Comparison of ENCODE assay signal across 9 mouse cellular contexts in genomic region chr12:80023107-80024078, GRCm38 (mm10).
DNase-seq lines count a peak whose midpoint lies in the region; ATAC-seq and TF ChIP-seq lines count a peak whose summit lies in the region.
"Had no signal": no experiment of that assay in that cellular context is flagged by ENCODE, and none has a peak within 500 bp of the region (broad histone marks: within the 10 kb centered on the region; RNA-seq: fewer than 3 reads in every experiment).

No protein-coding gene starts in this region.

- no peak for DNase-seq in lung, adult 2 months
- DNase-seq in limb, embryonic 10.5 days (ENCODE audit: low spot score), result peak; percentile 59
- no peak for DNase-seq in cerebellum, adult 2 months
- DNase-seq in adrenal gland, postnatal 14 days, result no peak
- no peak for DNase-seq in left cerebral cortex, adult 18-20 months (ENCODE audit: low spot score in 2 of 2)

- peak overlapping the region; percentile 49 for H3K27ac ChIP-seq in lung, embryonic 15.5 days
- no peak overlapping the region for H3K27ac ChIP-seq in heart, embryonic 12.5 days (ENCODE audit: poor library complexity, severe bottlenecking)
- H3K27ac ChIP-seq in limb, embryonic 10.5 days, result peak overlapping the region; percentile 92
- peak overlapping the region; percentile 70 for H3K27ac ChIP-seq in stomach, embryonic 14.5 days (ENCODE audit: low read length)
- no peak overlapping the region for H3K27ac ChIP-seq in cerebellum, adult 2 months (ENCODE audit: insufficient read depth, low read length)

- TF ChIP-seq CTCF in lung, adult 2 months (IDR thresholded peaks at IDR 0.05; ENCODE audit: insufficient read depth, low read length), result no peak
- TF ChIP-seq CTCF in cerebellum, adult 2 months (IDR thresholded peaks at IDR 0.05; ENCODE audit: borderline replicate concordance, insufficient read depth, low read depth, low read length), result no peak

- no peaks in the 10 kb centered on the region for H3K36me3 ChIP-seq in lung, embryonic 15.5 days
- H3K36me3 ChIP-seq in heart, embryonic 12.5 days, result no peaks in the 10 kb centered on the region
- H3K36me3 ChIP-seq in limb, embryonic 10.5 days, result no peaks in the 10 kb centered on the region
- no peaks in the 10 kb centered on the region for H3K36me3 ChIP-seq in stomach, embryonic 14.5 days (ENCODE audit: control insufficient read depth, insufficient read depth, low read length)

- peak overlapping the region; percentile 25 for H3K4me2 ChIP-seq in lung, embryonic 15.5 days
- H3K4me2 ChIP-seq in heart, embryonic 12.5 days, result peak overlapping the region; percentile 54
- H3K4me2 ChIP-seq in stomach, embryonic 14.5 days (replicated peaks; ENCODE audit: low read depth, low read length), result peak overlapping the region; percentile 22; the same call in 1 of the 2 replicates

- peak; percentile 20; the same call in 1 of the 2 replicates for ATAC-seq in lung, embryonic 15.5 days (ENCODE audit: borderline replicate concordance, extremely low read depth, low FRiP score, low TSS enrichment)
- ATAC-seq in heart, embryonic 12.5 days (ENCODE audit: insufficient number of reproducible peaks, low FRiP score), result no peak; the same call in none of the 2 replicates
- ATAC-seq in stomach, embryonic 14.5 days (ENCODE audit: insufficient number of reproducible peaks, insufficient read depth, low FRiP score, low read depth), result peak; percentile 35; the same call in 1 of the 2 replicates
- ATAC-seq: Patski had no signal

- H3K9me3 ChIP-seq in lung, embryonic 15.5 days, result peaks cover 5% of the 10 kb centered on the region; the same call in 1 of the 2 replicates
- peaks cover 6% of the 10 kb centered on the region for H3K9me3 ChIP-seq in heart, embryonic 12.5 days (replicated peaks)
- no peaks in the 10 kb centered on the region for H3K9me3 ChIP-seq in limb, embryonic 10.5 days (replicated peaks)
- H3K9me3 ChIP-seq in stomach, embryonic 14.5 days (ENCODE audit: control insufficient read depth, low read depth, low read length), result peaks cover 3% of the 10 kb centered on the region; the same call in 1 of the 2 replicates

- 24% methylated on average over 18 of the region's 18 CpGs for WGBS in lung, embryonic 15.5 days
- 39% methylated on average over 18 of the region's 18 CpGs for WGBS in lung, adult 2 months
- 24% methylated on average over 18 of the region's 18 CpGs for WGBS in heart, embryonic 12.5 days
- WGBS in limb, embryonic 10.5 days, result 4% methylated on average over 17 of the region's 18 CpGs
- 24% methylated on average over 14 of the region's 18 CpGs for WGBS in stomach, embryonic 14.5 days
- 39% methylated on average over 18 of the region's 18 CpGs for whole genome bisulfite sequencing in cerebellum, adult 2 months

- H3K4me3 ChIP-seq in lung, embryonic 15.5 days, result no peak overlapping the region
- H3K4me3 ChIP-seq in lung, adult 2 months (replicated peaks; ENCODE audit: extremely low read depth, low read depth, low read length), result no peak overlapping the region
- no peak overlapping the region; the same call in 1 of the 2 replicates for H3K4me3 ChIP-seq in heart, embryonic 12.5 days
- H3K4me3 ChIP-seq in limb, embryonic 10.5 days, result peak overlapping the region; percentile 42
- H3K4me3 ChIP-seq in stomach, embryonic 14.5 days (ENCODE audit: low read depth, low read length), result no peak overlapping the region
- H3K4me3 ChIP-seq in cerebellum, adult 2 months (replicated peaks; ENCODE audit: insufficient read depth, low read depth, low read length), result no peak overlapping the region

- H3K27me3 ChIP-seq in lung, embryonic 15.5 days, result no peaks in the 10 kb centered on the region
- no peaks in the 10 kb centered on the region for H3K27me3 ChIP-seq in heart, embryonic 12.5 days (replicated peaks)
- no peaks in the 10 kb centered on the region for H3K27me3 ChIP-seq in limb, embryonic 10.5 days (ENCODE audit: low read depth, poor library complexity, severe bottlenecking)
- no peaks in the 10 kb centered on the region for H3K27me3 ChIP-seq in stomach, embryonic 14.5 days (ENCODE audit: control insufficient read depth, insufficient read depth, low read length)
- H3K27me3 ChIP-seq in cerebellum, adult 2 months (ENCODE audit: control insufficient read depth, insufficient read depth, low read length), result no peaks in the 10 kb centered on the region
- H3K27me3 ChIP-seq: Patski had no signal

- no peak for TF ChIP-seq POLR2A in lung, adult 2 months (IDR thresholded peaks at IDR 0.05; ENCODE audit: borderline replicate concordance, extremely low read depth, low read depth, low read length)
- TF ChIP-seq POLR2A in cerebellum, adult 2 months (IDR thresholded peaks at IDR 0.05; ENCODE audit: borderline replicate concordance, insufficient read depth, low read length), result no peak

- no peak overlapping the region for H3K9ac ChIP-seq in lung, embryonic 15.5 days
- peak overlapping the region; percentile 54 for H3K9ac ChIP-seq in heart, embryonic 12.5 days
- H3K9ac ChIP-seq in stomach, embryonic 14.5 days (replicated peaks; ENCODE audit: low read depth, low read length), result no peak overlapping the region

- peaks cover 40% of the 10 kb centered on the region for H3K4me1 ChIP-seq in lung, embryonic 15.5 days
- no peaks in the 10 kb centered on the region; the same call in 1 of the 2 replicates for H3K4me1 ChIP-seq in lung, adult 2 months (ENCODE audit: control insufficient read depth, insufficient read depth, low read length)
- H3K4me1 ChIP-seq in heart, embryonic 12.5 days (replicated peaks), result peaks cover 40% of the 10 kb centered on the region
- H3K4me1 ChIP-seq in limb, embryonic 10.5 days, result peaks cover 61% of the 10 kb centered on the region
- H3K4me1 ChIP-seq in stomach, embryonic 14.5 days (ENCODE audit: control insufficient read depth, insufficient read depth, low read length), result peaks cover 32% of the 10 kb centered on the region
- H3K4me1 ChIP-seq in cerebellum, adult 2 months (ENCODE audit: control insufficient read depth, insufficient read depth, low read length), result no peaks in the 10 kb centered on the region

Comparison
In these comparisons a context has a peak if more than half of its experiments do, and no peak if none do; other contexts are left out.
1. H3K27ac ChIP-seq: peak in lung, embryonic 15.5 days (single experiment), limb, embryonic 10.5 days (single experiment) and stomach, embryonic 14.5 days (single experiment); none in heart, embryonic 12.5 days (single experiment) and cerebellum, adult 2 months (single experiment).
2. Peak in every context shown above with its lines, with median percentiles within 50 percentile points of each other: H3K4me2 ChIP-seq.